Mouse (Mus musculus) liver, embryonic 14.5 days (tissue): ENCODE results near the gene Cyp2b19. TPM values are rescaled to one million over a fixed set of nuclear protein-coding genes. Genes with fewer than 3 reads are reported as not detected.
"Not testable (repeated sequence)": the region's sequence is repeated elsewhere in the genome, so short reads cannot be mapped to it uniquely, and the experiment has no call there.

Experiments
- ATAC-seq: fragments of 200-750 bp; cut with Nextera tagmentation; 2 replicates; pipeline ENCODE4 v1.8.0; 2017; ENCODE audit warnings: moderate number of reproducible peaks, mild to moderate bottlenecking, moderate library complexity; ENCODE audit not compliant: insufficient read depth
- DNase-seq, 3 experiments: peaks; one replicate each; pipeline ENCODE4 v3.0.0-alpha.2; 2012 to 2013; ENCODE audit warnings: low read depth in 3 of 3, low spot score in 3 of 3
- H3K27ac ChIP-seq: fragments of 300-500 bp; sonication (generic); 2 replicates; pipeline ENCODE4 v1.5.1; 2014; ENCODE audit warnings: moderate library complexity, mild to moderate bottlenecking, control low read depth, inconsistent platforms
- H3K27me3 ChIP-seq: fragments of 300-500 bp; sonication (generic); 2 replicates; pipeline ENCODE4 v1.6.1; 2014; ENCODE audit warnings: mild to moderate bottlenecking, low read length, moderate library complexity; ENCODE audit not compliant: control insufficient read depth, insufficient read depth
- H3K36me3 ChIP-seq: fragments of 300-500 bp; sonication (generic); replicated peaks from 2 replicates; pipeline ENCODE4 v1.6.1; 2014; ENCODE audit warnings: low read depth; ENCODE audit not compliant: control insufficient read depth, insufficient read depth
- H3K4me1 ChIP-seq, 2 experiments: fragments of 200-500 bp in 1 of 2; fragments of 300-500 bp in 1 of 2; sonication (generic) in 1 of 2; replicated peaks; 2 replicates each; pipeline ENCODE4 v1.6.1; 2012 to 2014; ENCODE audit warnings: antibody characterized with exemption in 1 of 2, inconsistent platforms in 1 of 2, low read length in 1 of 2; ENCODE audit not compliant: control insufficient read depth in 2 of 2, insufficient read depth in 2 of 2
- H3K4me2 ChIP-seq: fragments of 300-500 bp; sonication (generic); 2 replicates; pipeline ENCODE4 v1.6.1; 2014; ENCODE audit warnings: low read depth, mild to moderate bottlenecking, control low read depth, moderate library complexity
- H3K4me3 ChIP-seq, 2 experiments: fragments of 200-500 bp in 1 of 2; fragments of 300-500 bp in 1 of 2; sonication (generic) in 1 of 2; 2 replicates each; pipeline ENCODE4 v1.5.1; 2012 to 2014; ENCODE audit warnings: low read depth in 2 of 2, low read length in 2 of 2, mild to moderate bottlenecking in 2 of 2, control low read depth in 1 of 2, inconsistent platforms in 1 of 2, moderate library complexity in 1 of 2; ENCODE audit not compliant: insufficient read depth in 1 of 2
- H3K9ac ChIP-seq: fragments of 300-500 bp; sonication (generic); replicated peaks from 2 replicates; pipeline ENCODE4 v1.6.1; 2014; ENCODE audit warnings: mild to moderate bottlenecking, control low read depth, moderate library complexity
- H3K9me3 ChIP-seq: fragments of 300-500 bp; sonication (generic); 2 replicates; pipeline ENCODE4 v1.6.1; 2016; ENCODE audit warnings: low read length, mixed read lengths; ENCODE audit not compliant: control insufficient read depth
- CTCF ChIP-seq: IDR thresholded peaks from 2 replicates; pipeline ENCODE4 v1.5.1; 2016; ENCODE audit warnings: antibody characterized with exemption, low read depth, control low read depth
- EP300 ChIP-seq: IDR thresholded peaks from 2 replicates; pipeline ENCODE4 v1.6.1; 2016; ENCODE audit warnings: antibody characterized with exemption, low read depth
- WGBS: fragments of 180-500 bp; shearing (Covaris S2); extraction: QIAGEN DNeasy Blood & Tissue Kit; methylation state at CpG from one replicate; pipeline ENCODE4 v1.1.7; 2014; ENCODE audit not compliant: insufficient replicate concordance; 5-methylcytosine and 5-hydroxymethylcytosine counted together
- polyA plus RNA-seq, 2 experiments: library from polyadenylated mRNA; depleted of rRNA in 1 of 2; stranded (reverse) in 1 of 2; unstranded in 1 of 2; fragments of >200 nt; fragmentation: Nextera tagmentation in 1 of 2; extraction: Ambion mirVana in 1 of 2; gene quantifications; 2 replicates each; pipeline versions ENCODE4 v1.2.1 to v1.2.3; 2012 to 2014

Cyp2b19 gene
- polyA plus RNA-seq, 2 experiments: not detected

- H3K9ac ChIP-seq: no peak overlapping the region
- H3K4me1 ChIP-seq: no peaks in the 10 kb centered on the region
- H3K4me3 ChIP-seq: no peak overlapping the region
- H3K27ac ChIP-seq: no peak overlapping the region
- H3K9me3 ChIP-seq: no peaks in the 10 kb centered on the region
- TF ChIP-seq EP300: no peak
- TF ChIP-seq CTCF: no peak
- 42% methylated on average over 5 of the region's 5 CpGs for WGBS
- ATAC-seq (no peak), DNase-seq (no peak)
- no peaks in the 10 kb centered on the region for H3K27me3 ChIP-seq
- no peak overlapping the region for H3K4me2 ChIP-seq
- H3K36me3 ChIP-seq: no peaks in the 10 kb centered on the region
Observed at GRCm38 (mm10) chr7:26783163-26783562, 26.2 kb downstream of the Cyp2b19 start.

GRCm38 (mm10) chr7:26786013-26786412, 29.1 kb downstream of the Cyp2b19 start:
- not testable (repeated sequence) for H3K9me3 ChIP-seq, H3K9ac ChIP-seq, H3K4me3 ChIP-seq, H3K27ac ChIP-seq, ATAC-seq, H3K36me3 ChIP-seq, DNase-seq, H3K4me2 ChIP-seq, H3K4me1 ChIP-seq, H3K27me3 ChIP-seq
- 57% methylated on average over 1 of the region's 1 CpGs for WGBS

DNA sequence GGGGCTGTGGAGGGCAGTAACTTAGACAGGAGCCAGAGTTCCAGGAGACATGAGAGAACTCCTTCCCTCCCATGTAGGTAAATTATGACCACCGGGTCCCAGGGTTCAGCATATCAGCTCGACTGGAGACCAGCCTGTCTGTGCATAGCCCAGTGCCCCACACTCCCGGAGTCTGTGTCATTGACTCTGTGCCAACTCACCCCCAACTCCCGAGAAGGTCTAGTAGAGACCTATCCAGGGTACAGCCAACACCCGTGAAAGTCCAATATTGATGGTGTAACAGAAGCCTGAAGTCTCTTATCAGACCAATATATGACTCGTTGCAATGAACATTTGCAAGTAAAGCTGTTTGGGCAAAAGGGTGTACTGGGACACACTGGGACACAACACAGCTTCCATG, 33.0 kb downstream of the Cyp2b19 start:
- 44% methylated on average over 6 of the region's 6 CpGs for WGBS
- Histone ChIP-seq H3K4me1 (no peaks in the 10 kb centered on the region), H3K27ac (no peak overlapping the region), H3K4me2 (no peak overlapping the region), H3K4me3 (no peak overlapping the region), H3K9ac (no peak overlapping the region), H3K27me3 (no peaks in the 10 kb centered on the region), H3K36me3 (no peaks in the 10 kb centered on the region), H3K9me3 (no peaks in the 10 kb centered on the region)
- ATAC-seq (no peak), DNase-seq (no peak)
- TF ChIP-seq EP300: no peak

DNA sequence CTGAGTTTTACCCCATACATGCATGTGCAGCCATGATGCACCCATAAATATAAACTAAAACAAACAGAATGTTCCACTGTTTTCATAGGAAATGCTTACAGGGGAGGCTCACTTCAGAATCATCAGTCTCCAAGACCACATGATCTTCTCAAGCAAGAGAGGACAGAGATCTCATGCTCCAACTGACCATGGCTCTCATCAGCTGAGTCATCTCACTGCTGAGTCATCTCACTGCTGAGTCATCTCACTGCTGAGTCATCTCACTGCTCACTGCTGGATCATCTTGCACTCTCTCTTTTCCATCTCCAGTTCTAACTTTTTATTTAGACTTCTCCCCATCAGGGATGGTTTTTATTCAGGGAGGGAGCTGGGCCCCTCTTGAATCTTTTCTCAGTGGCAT, 43.2 kb downstream of the Cyp2b19 start:
- Histone ChIP-seq H3K27ac (no peak overlapping the region), H3K4me3 (no peak overlapping the region), H3K4me2 (no peak overlapping the region), H3K36me3 (no peaks in the 10 kb centered on the region), H3K4me1 (no peaks in the 10 kb centered on the region), H3K9me3 (no peaks in the 10 kb centered on the region), H3K27me3 (no peaks in the 10 kb centered on the region), H3K9ac (no peak overlapping the region)
- DNase-seq (no peak), ATAC-seq (no peak)
- no peak for TF ChIP-seq CTCF
- TF ChIP-seq EP300: no peak

DNA sequence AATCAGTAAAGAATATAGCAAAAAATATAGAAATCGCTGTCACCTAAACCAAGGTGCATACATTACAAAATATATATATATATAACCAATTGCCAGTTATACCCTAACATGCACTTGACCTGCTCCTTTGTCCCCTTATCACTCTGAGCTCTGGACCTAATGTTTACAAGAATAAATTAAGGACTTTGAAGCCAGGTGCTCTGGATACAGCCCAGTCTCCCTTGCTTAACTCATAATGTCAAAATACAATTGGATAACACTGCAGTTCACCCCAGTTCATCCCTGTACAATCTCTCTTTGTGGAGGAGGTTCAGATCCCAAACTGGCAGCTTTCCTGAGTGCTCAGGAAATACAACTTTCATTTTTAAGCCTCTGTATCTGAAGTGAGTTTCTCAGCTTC, 44.1 kb downstream of the Cyp2b19 start:
- no peak for ATAC-seq
- Histone ChIP-seq H3K9me3 (no peaks in the 10 kb centered on the region), H3K36me3 (no peaks in the 10 kb centered on the region), H3K9ac (no peak overlapping the region), H3K27me3 (no peaks in the 10 kb centered on the region), H3K4me2 (no peak overlapping the region), H3K4me3 (no peak overlapping the region), H3K27ac (no peak overlapping the region), H3K4me1 (no peaks in the 10 kb centered on the region)
- TF ChIP-seq EP300 (no peak), CTCF (no peak)
- DNase-seq: no peak
- 61% methylated on average over 1 of the region's 1 CpGs for WGBS

GRCm38 (mm10) chr7:26808592-26808991, 51.6 kb downstream of the Cyp2b19 start, which contains the start of gene Cyp2g1:
TSS of gene Cyp2g1 (plus strand) at chr7:26808892.
- H3K27me3 ChIP-seq: no peaks in the 10 kb centered on the region
- H3K4me2 ChIP-seq: no peak within 1 kb of the TSS
- 62% methylated on average over 2 of the region's 2 CpGs for WGBS
- no peaks in the 10 kb centered on the region for H3K4me1 ChIP-seq
- no peak for ATAC-seq
- DNase-seq: no peak
- H3K9me3 ChIP-seq: no peaks in the 10 kb centered on the region
- no peak within 1 kb of the TSS for H3K27ac ChIP-seq
- no peaks in the 10 kb centered on the region for H3K36me3 ChIP-seq
- H3K9ac ChIP-seq: no peak within 1 kb of the TSS
- no peak for TF ChIP-seq CTCF
- TF ChIP-seq EP300: no peak
- no peak within 1 kb of the TSS for H3K4me3 ChIP-seq

Other genes with a start within 250 kb of the Cyp2b19 start
- gene Nlrp9a, start 222.1 kb upstream of the Cyp2b19 start, polyA plus RNA-seq (2012; rRNA removed): not detected in 2 replicates
- not detected in 2 replicates for gene Nlrp9a, start 222.1 kb upstream of the Cyp2b19 start, polyA plus RNA-seq (2014; fragmentation: Nextera tagmentation; extraction: Ambion mirVana)
- gene Vmn1r185, start 138.7 kb upstream of the Cyp2b19 start, polyA plus RNA-seq (2012; rRNA removed): not detected in 2 replicates
- not detected in 2 replicates for gene Vmn1r185, start 138.7 kb upstream of the Cyp2b19 start, polyA plus RNA-seq (2014; fragmentation: Nextera tagmentation; extraction: Ambion mirVana)
- gene Cyp2b23, start 70.7 kb upstream of the Cyp2b19 start, polyA plus RNA-seq (2012; rRNA removed): not detected in 2 replicates
- gene Cyp2b23, start 70.7 kb upstream of the Cyp2b19 start, polyA plus RNA-seq (2014; fragmentation: Nextera tagmentation; extraction: Ambion mirVana): not detected in 2 replicates
- not detected in 2 replicates for gene Cyp2g1, start 51.8 kb downstream of the Cyp2b19 start, polyA plus RNA-seq (2012; rRNA removed)
- gene Cyp2g1, start 51.8 kb downstream of the Cyp2b19 start, polyA plus RNA-seq (2014; fragmentation: Nextera tagmentation; extraction: Ambion mirVana): not detected in 2 replicates
- gene Cyp2a5, start 78.2 kb downstream of the Cyp2b19 start, polyA plus RNA-seq (2012; rRNA removed): 0.21 and 0.31 TPM in 2 replicates
- gene Cyp2a5, start 78.2 kb downstream of the Cyp2b19 start, polyA plus RNA-seq (2014; fragmentation: Nextera tagmentation; extraction: Ambion mirVana): 0.32 and 0.87 TPM in 2 replicates
- gene Cyp2a22, start 182.2 kb downstream of the Cyp2b19 start, polyA plus RNA-seq (2012; rRNA removed): 0.56 and 0.62 TPM in 2 replicates
- 0.37 and 0.61 TPM in 2 replicates for gene Cyp2a22, start 182.2 kb downstream of the Cyp2b19 start, polyA plus RNA-seq (2014; fragmentation: Nextera tagmentation; extraction: Ambion mirVana)